Comparison of ENCODE assay signal across 11 mouse cellular contexts in genomic region chr4:140153711-140154114, GRCm38 (mm10).
DNase-seq lines count a peak whose midpoint lies in the region; ATAC-seq and TF ChIP-seq lines count a peak whose summit lies in the region.
"Had no signal": no experiment of that assay in that cellular context is flagged by ENCODE, and none has a peak within 500 bp of the region (broad histone marks: within the 10 kb centered on the region; RNA-seq: fewer than 3 reads in every experiment).

No protein-coding gene starts in this region.

- H3K27me3 ChIP-seq in kidney, postnatal 0 days (ENCODE audit: insufficient read depth, low read length), result no peaks in the 10 kb centered on the region
- no peaks in the 10 kb centered on the region for H3K27me3 ChIP-seq in stomach, postnatal 0 days (ENCODE audit: control insufficient read depth, insufficient read depth, low read length)
- H3K27me3 ChIP-seq: liver, embryonic 13.5 days had no signal

- no peak overlapping the region for H3K4me2 ChIP-seq in kidney, postnatal 0 days (ENCODE audit: low read length)
- no peak overlapping the region for H3K4me2 ChIP-seq in stomach, postnatal 0 days (replicated peaks; ENCODE audit: low read depth)
- H3K4me2 ChIP-seq: heart, embryonic 12.5 days; liver, embryonic 13.5 days had no signal

- DNase-seq in cerebellum, adult 11 months, result no peak
- DNase-seq in kidney, postnatal 0 days (ENCODE audit: low spot score), result peak; percentile 24
- no peak for DNase-seq in kidney, adult 8-10 months
- DNase-seq in cerebellum, postnatal 10 days, result peak; percentile 84 to 85
- DNase-seq in layer of hippocampus, postnatal 14 days (ENCODE audit: low spot score in 2 of 2), result peak; percentile 26 to 59
- no peak for DNase-seq in stomach, postnatal 0 days (ENCODE audit: low spot score)
- no peak for DNase-seq in heart, postnatal 10 days

- intact Hi-C loops in heart, postnatal 10 days (cut with DNase I), result loop anchor here (10.0 kb wide), 1 partner anchor 279 kb away; no protein-coding TSS in a partner anchor

- WGBS in kidney, postnatal 0 days, result 56% methylated on average over 8 of the region's 9 CpGs
- WGBS in stomach, postnatal 0 days, result 69% methylated on average over 9 of the region's 9 CpGs

- ATAC-seq in cerebellum, adult (ENCODE audit: insufficient number of reproducible peaks, low FRiP score, low TSS enrichment), result peak; percentile 13; the same call in 1 of the 2 replicates
- ATAC-seq in kidney, postnatal 0 days (replicated peaks; ENCODE audit: low FRiP score, low read depth), result no peak
- ATAC-seq in stomach, postnatal 0 days (ENCODE audit: low FRiP score, low TSS enrichment), result no peak

- no peak overlapping the region for H3K27ac ChIP-seq in kidney, postnatal 0 days
- no peak overlapping the region for H3K27ac ChIP-seq in stomach, postnatal 0 days (replicated peaks)
- H3K27ac ChIP-seq: liver, embryonic 13.5 days; macrophage had no signal

- TF ChIP-seq EP300 in stomach, postnatal 0 days (optimal IDR thresholded peaks at IDR 0.05), result no peak

- no peak overlapping the region for H3K4me3 ChIP-seq in kidney, postnatal 0 days (replicated peaks; ENCODE audit: low read depth, low read length)
- no peak overlapping the region for H3K4me3 ChIP-seq in stomach, postnatal 0 days (ENCODE audit: low read depth, low read length)
- H3K4me3 ChIP-seq: heart, embryonic 12.5 days; liver, embryonic 13.5 days had no signal

- no peaks in the 10 kb centered on the region for H3K9me3 ChIP-seq in kidney, postnatal 0 days (replicated peaks; ENCODE audit: low read length)
- H3K9me3 ChIP-seq in stomach, postnatal 0 days (ENCODE audit: control insufficient read depth, low read length), result no peaks in the 10 kb centered on the region
- H3K9me3 ChIP-seq: heart, embryonic 12.5 days; liver, embryonic 13.5 days had no signal

- no peak overlapping the region for H3K9ac ChIP-seq in kidney, postnatal 0 days (ENCODE audit: low read depth, low read length)
- H3K9ac ChIP-seq in stomach, postnatal 0 days (ENCODE audit: low read length), result no peak overlapping the region
- H3K9ac ChIP-seq: heart, embryonic 12.5 days; liver, embryonic 13.5 days had no signal

- no peaks in the 10 kb centered on the region for H3K36me3 ChIP-seq in kidney, postnatal 0 days (ENCODE audit: insufficient read depth, low read length)
- no peaks in the 10 kb centered on the region for H3K36me3 ChIP-seq in stomach, postnatal 0 days (ENCODE audit: control insufficient read depth, insufficient read depth, low read length)
- H3K36me3 ChIP-seq: heart, embryonic 12.5 days; liver, embryonic 13.5 days had no signal

- no peak for TF ChIP-seq CTCF in kidney, postnatal 0 days (IDR thresholded peaks at IDR 0.05; ENCODE audit: low read depth)
- no peak for TF ChIP-seq CTCF in stomach, postnatal 0 days (IDR thresholded peaks at IDR 0.05; ENCODE audit: low read depth)

- H3K4me1 ChIP-seq in kidney, postnatal 0 days (replicated peaks; ENCODE audit: insufficient read depth, low read length), result no peaks in the 10 kb centered on the region
- H3K4me1 ChIP-seq in stomach, postnatal 0 days (replicated peaks; ENCODE audit: control insufficient read depth, insufficient read depth), result no peaks in the 10 kb centered on the region
- H3K4me1 ChIP-seq: liver, embryonic 13.5 days had no signal

Comparison
In these comparisons a context has a peak if more than half of its experiments do, and no peak if none do; other contexts are left out.
1. DNase-seq: peak in kidney, postnatal 0 days (single experiment), cerebellum, postnatal 10 days (2 of 2) and layer of hippocampus, postnatal 14 days (2 of 2); none in cerebellum, adult 11 months (single experiment), kidney, adult 8-10 months (0 of 2), stomach, postnatal 0 days (single experiment) and heart, postnatal 10 days (0 of 2).